Mouse (Mus musculus): ENCODE measurements around the gene Commd2. TPM values are rescaled to one million over a fixed set of nuclear protein-coding genes. Genes with fewer than 3 reads are reported as not detected.

Gene Commd2
- polyA plus RNA-seq (2014; fragmentation: Nextera tagmentation; extraction: Ambion mirVana) = 53.7 and 57.4 TPM in 2 replicates

- Histone ChIP-seq H3K36me3 (ENCODE audit: control insufficient read depth, insufficient read depth, low read length) (no peaks in the 10 kb centered on the region), H3K4me2 (peak within 1 kb of the TSS; percentile 78), H3K27me3 (ENCODE audit: control insufficient read depth, insufficient read depth, low read length) (no peaks in the 10 kb centered on the region), H3K4me3 (ENCODE audit: low read depth, low read length) (peak within 1 kb of the TSS; percentile 89), H3K9ac (ENCODE audit: low read depth, low read length) (peak within 1 kb of the TSS; percentile 92), H3K4me1 (ENCODE audit: control insufficient read depth, insufficient read depth, low read length) (no peaks in the 10 kb centered on the region), H3K9me3 (replicated peaks; ENCODE audit: control insufficient read depth, low read length) (no peaks in the 10 kb centered on the region), H3K27ac (ENCODE audit: low read depth, low read length) (peak within 1 kb of the TSS; percentile 71)
- peak; percentile 89 for ATAC-seq (replicated peaks; ENCODE audit: insufficient number of reproducible peaks, low FRiP score, low TSS enrichment)
- WGBS (ENCODE audit: insufficient replicate concordance) = under 1% methylated on average over 42 of the region's 42 CpGs
Observed at GRCm38 (mm10) chr3:57651231-57651864, at the start of gene Commd2. TSS of gene Commd2 (minus strand) at chr3:57651715.

GRCm38 (mm10) chr3:57696779-57697178 lies 45.3 kb upstream of the Commd2 start:
- no peaks in the 10 kb centered on the region for H3K36me3 ChIP-seq (ENCODE audit: control insufficient read depth, insufficient read depth, low read length)
- H3K9me3 ChIP-seq (replicated peaks; ENCODE audit: control insufficient read depth, low read length) = no peaks in the 10 kb centered on the region
- H3K27me3 ChIP-seq (ENCODE audit: control insufficient read depth, insufficient read depth, low read length) = no peaks in the 10 kb centered on the region
- H3K27ac ChIP-seq (ENCODE audit: low read depth, low read length) = no peak overlapping the region
- no peak overlapping the region for H3K9ac ChIP-seq (ENCODE audit: low read depth, low read length)
- WGBS (ENCODE audit: insufficient replicate concordance) = 86% methylated on average over 9 of the region's 9 CpGs
- no peaks in the 10 kb centered on the region for H3K4me1 ChIP-seq (ENCODE audit: control insufficient read depth, insufficient read depth, low read length)
- H3K4me3 ChIP-seq (ENCODE audit: low read depth, low read length) = no peak overlapping the region
- no peak for ATAC-seq (replicated peaks; ENCODE audit: insufficient number of reproducible peaks, low FRiP score, low TSS enrichment)
- no peak overlapping the region for H3K4me2 ChIP-seq

GRCm38 (mm10) chr3:57696249-57696648 lies 44.7 kb upstream of the Commd2 start:
- Histone ChIP-seq H3K27ac (ENCODE audit: low read depth, low read length) (no peak overlapping the region), H3K4me1 (ENCODE audit: control insufficient read depth, insufficient read depth, low read length) (no peaks in the 10 kb centered on the region), H3K27me3 (ENCODE audit: control insufficient read depth, insufficient read depth, low read length) (no peaks in the 10 kb centered on the region), H3K4me3 (ENCODE audit: low read depth, low read length) (no peak overlapping the region), H3K4me2 (no peak overlapping the region), H3K9me3 (replicated peaks; ENCODE audit: control insufficient read depth, low read length) (no peaks in the 10 kb centered on the region), H3K36me3 (ENCODE audit: control insufficient read depth, insufficient read depth, low read length) (no peaks in the 10 kb centered on the region), H3K9ac (ENCODE audit: low read depth, low read length) (no peak overlapping the region)
- ATAC-seq (replicated peaks; ENCODE audit: insufficient number of reproducible peaks, low FRiP score, low TSS enrichment) = no peak
- WGBS (ENCODE audit: insufficient replicate concordance) = 81% methylated on average over 4 of the region's 4 CpGs

GRCm38 (mm10) chr3:57692719-57693118 lies 41.2 kb upstream of the Commd2 start, which contains the start of gene Ankub1:
TSS of gene Ankub1 (minus strand) at chr3:57692799.
- no peak for ATAC-seq (replicated peaks; ENCODE audit: insufficient number of reproducible peaks, low FRiP score, low TSS enrichment)
- Histone ChIP-seq H3K27me3 (ENCODE audit: control insufficient read depth, insufficient read depth, low read length) (no peaks in the 10 kb centered on the region), H3K27ac (ENCODE audit: low read depth, low read length) (no peak within 1 kb of the TSS), H3K4me1 (ENCODE audit: control insufficient read depth, insufficient read depth, low read length) (no peaks in the 10 kb centered on the region), H3K36me3 (ENCODE audit: control insufficient read depth, insufficient read depth, low read length) (no peaks in the 10 kb centered on the region), H3K9ac (ENCODE audit: low read depth, low read length) (no peak within 1 kb of the TSS), H3K4me3 (ENCODE audit: low read depth, low read length) (no peak within 1 kb of the TSS), H3K4me2 (no peak within 1 kb of the TSS), H3K9me3 (replicated peaks; ENCODE audit: control insufficient read depth, low read length) (no peaks in the 10 kb centered on the region)
- 63% methylated on average over 2 of the region's 2 CpGs for WGBS (ENCODE audit: insufficient replicate concordance)

- no peak overlapping the region for H3K27ac ChIP-seq (ENCODE audit: low read depth, low read length)
- no peaks in the 10 kb centered on the region for H3K9me3 ChIP-seq (replicated peaks; ENCODE audit: control insufficient read depth, low read length)
- ATAC-seq (replicated peaks; ENCODE audit: insufficient number of reproducible peaks, low FRiP score, low TSS enrichment) = no peak
- H3K36me3 ChIP-seq (ENCODE audit: control insufficient read depth, insufficient read depth, low read length) = no peaks in the 10 kb centered on the region
- H3K4me2 ChIP-seq = no peak overlapping the region
- H3K4me3 ChIP-seq (ENCODE audit: low read depth, low read length) = no peak overlapping the region
- H3K27me3 ChIP-seq (ENCODE audit: control insufficient read depth, insufficient read depth, low read length) = no peaks in the 10 kb centered on the region
- 82% methylated on average over 4 of the region's 4 CpGs for WGBS (ENCODE audit: insufficient replicate concordance)
- H3K4me1 ChIP-seq (ENCODE audit: control insufficient read depth, insufficient read depth, low read length) = no peaks in the 10 kb centered on the region
- H3K9ac ChIP-seq (ENCODE audit: low read depth, low read length) = no peak overlapping the region
Observed at GRCm38 (mm10) chr3:57691772-57692171, 40.3 kb upstream of the Commd2 start.

GRCm38 (mm10) chr3:57677786-57678185 lies 26.3 kb upstream of the Commd2 start:
- H3K9me3 ChIP-seq (replicated peaks; ENCODE audit: control insufficient read depth, low read length) = no peaks in the 10 kb centered on the region
- no peak overlapping the region for H3K27ac ChIP-seq (ENCODE audit: low read depth, low read length)
- H3K4me2 ChIP-seq = no peak overlapping the region
- H3K27me3 ChIP-seq (ENCODE audit: control insufficient read depth, insufficient read depth, low read length) = no peaks in the 10 kb centered on the region
- H3K4me3 ChIP-seq (ENCODE audit: low read depth, low read length) = no peak overlapping the region
- ATAC-seq (replicated peaks; ENCODE audit: insufficient number of reproducible peaks, low FRiP score, low TSS enrichment) = no peak
- no peak overlapping the region for H3K9ac ChIP-seq (ENCODE audit: low read depth, low read length)
- no peaks in the 10 kb centered on the region for H3K36me3 ChIP-seq (ENCODE audit: control insufficient read depth, insufficient read depth, low read length)
- H3K4me1 ChIP-seq (ENCODE audit: control insufficient read depth, insufficient read depth, low read length) = no peaks in the 10 kb centered on the region

GRCm38 (mm10) chr3:57674075-57674474 lies 22.6 kb upstream of the Commd2 start:
- Histone ChIP-seq H3K4me1 (ENCODE audit: control insufficient read depth, insufficient read depth, low read length) (no peaks in the 10 kb centered on the region), H3K9ac (ENCODE audit: low read depth, low read length) (no peak overlapping the region), H3K4me2 (no peak overlapping the region), H3K4me3 (ENCODE audit: low read depth, low read length) (no peak overlapping the region), H3K27me3 (ENCODE audit: control insufficient read depth, insufficient read depth, low read length) (no peaks in the 10 kb centered on the region), H3K27ac (ENCODE audit: low read depth, low read length) (no peak overlapping the region), H3K9me3 (replicated peaks; ENCODE audit: control insufficient read depth, low read length) (no peaks in the 10 kb centered on the region), H3K36me3 (ENCODE audit: control insufficient read depth, insufficient read depth, low read length) (no peaks in the 10 kb centered on the region)
- WGBS (ENCODE audit: insufficient replicate concordance) = 78% methylated on average over 2 of the region's 2 CpGs
- no peak for ATAC-seq (replicated peaks; ENCODE audit: insufficient number of reproducible peaks, low FRiP score, low TSS enrichment)

GRCm38 (mm10) chr3:57673586-57673985 lies 22.1 kb upstream of the Commd2 start:
- H3K4me2 ChIP-seq = no peak overlapping the region
- no peaks in the 10 kb centered on the region for H3K27me3 ChIP-seq (ENCODE audit: control insufficient read depth, insufficient read depth, low read length)
- no peak for ATAC-seq (replicated peaks; ENCODE audit: insufficient number of reproducible peaks, low FRiP score, low TSS enrichment)
- 88% methylated on average over 4 of the region's 4 CpGs for WGBS (ENCODE audit: insufficient replicate concordance)
- H3K4me1 ChIP-seq (ENCODE audit: control insufficient read depth, insufficient read depth, low read length) = no peaks in the 10 kb centered on the region
- no peaks in the 10 kb centered on the region for H3K36me3 ChIP-seq (ENCODE audit: control insufficient read depth, insufficient read depth, low read length)
- H3K4me3 ChIP-seq (ENCODE audit: low read depth, low read length) = no peak overlapping the region
- H3K9me3 ChIP-seq (replicated peaks; ENCODE audit: control insufficient read depth, low read length) = no peaks in the 10 kb centered on the region
- H3K27ac ChIP-seq (ENCODE audit: low read depth, low read length) = no peak overlapping the region
- H3K9ac ChIP-seq (ENCODE audit: low read depth, low read length) = no peak overlapping the region

GRCm38 (mm10) chr3:57667054-57667723 lies 15.7 kb upstream of the Commd2 start:
- Histone ChIP-seq H3K27ac (ENCODE audit: low read depth, low read length) (no peak overlapping the region), H3K4me3 (ENCODE audit: low read depth, low read length) (no peak overlapping the region), H3K4me2 (peak overlapping the region; percentile 54), H3K4me1 (ENCODE audit: control insufficient read depth, insufficient read depth, low read length) (no peaks in the 10 kb centered on the region), H3K27me3 (ENCODE audit: control insufficient read depth, insufficient read depth, low read length) (no peaks in the 10 kb centered on the region), H3K9ac (ENCODE audit: low read depth, low read length) (no peak overlapping the region), H3K36me3 (ENCODE audit: control insufficient read depth, insufficient read depth, low read length) (no peaks in the 10 kb centered on the region), H3K9me3 (replicated peaks; ENCODE audit: control insufficient read depth, low read length) (no peaks in the 10 kb centered on the region)
- no peak for ATAC-seq (replicated peaks; ENCODE audit: insufficient number of reproducible peaks, low FRiP score, low TSS enrichment)
- WGBS (ENCODE audit: insufficient replicate concordance) = 35% methylated on average over 14 of the region's 14 CpGs
